Mouse (Mus musculus) liver, embryonic 14.5 days (tissue): ENCODE measurements around the gene Mettl15. TPM values are rescaled to one million over a fixed set of nuclear protein-coding genes. Genes with fewer than 3 reads are reported as not detected.

ENCODE experiments used
- ATAC-seq: fragments of 200-750 bp; cut with Nextera tagmentation; 2 replicates; pipeline ENCODE4 v1.8.0; 2017; ENCODE audit warnings: moderate number of reproducible peaks, mild to moderate bottlenecking, moderate library complexity; ENCODE audit not compliant: insufficient read depth
- DNase-seq, 3 experiments: peaks; one replicate each; pipeline ENCODE4 v3.0.0-alpha.2; 2012 to 2013; ENCODE audit warnings: low read depth in 3 of 3, low spot score in 3 of 3
- H3K27ac ChIP-seq: fragments of 300-500 bp; sonication (generic); 2 replicates; pipeline ENCODE4 v1.5.1; 2014; ENCODE audit warnings: moderate library complexity, mild to moderate bottlenecking, control low read depth, inconsistent platforms
- H3K27me3 ChIP-seq: fragments of 300-500 bp; sonication (generic); 2 replicates; pipeline ENCODE4 v1.6.1; 2014; ENCODE audit warnings: mild to moderate bottlenecking, low read length, moderate library complexity; ENCODE audit not compliant: control insufficient read depth, insufficient read depth
- H3K36me3 ChIP-seq: fragments of 300-500 bp; sonication (generic); replicated peaks from 2 replicates; pipeline ENCODE4 v1.6.1; 2014; ENCODE audit warnings: low read depth; ENCODE audit not compliant: control insufficient read depth, insufficient read depth
- H3K4me1 ChIP-seq, 2 experiments: fragments of 200-500 bp in 1 of 2; fragments of 300-500 bp in 1 of 2; sonication (generic) in 1 of 2; replicated peaks; 2 replicates each; pipeline ENCODE4 v1.6.1; 2012 to 2014; ENCODE audit warnings: antibody characterized with exemption in 1 of 2, inconsistent platforms in 1 of 2, low read length in 1 of 2; ENCODE audit not compliant: control insufficient read depth in 2 of 2, insufficient read depth in 2 of 2
- H3K4me2 ChIP-seq: fragments of 300-500 bp; sonication (generic); 2 replicates; pipeline ENCODE4 v1.6.1; 2014; ENCODE audit warnings: low read depth, mild to moderate bottlenecking, control low read depth, moderate library complexity
- H3K4me3 ChIP-seq, 2 experiments: fragments of 200-500 bp in 1 of 2; fragments of 300-500 bp in 1 of 2; sonication (generic) in 1 of 2; 2 replicates each; pipeline ENCODE4 v1.5.1; 2012 to 2014; ENCODE audit warnings: low read depth in 2 of 2, low read length in 2 of 2, mild to moderate bottlenecking in 2 of 2, control low read depth in 1 of 2, inconsistent platforms in 1 of 2, moderate library complexity in 1 of 2; ENCODE audit not compliant: insufficient read depth in 1 of 2
- H3K9ac ChIP-seq: fragments of 300-500 bp; sonication (generic); replicated peaks from 2 replicates; pipeline ENCODE4 v1.6.1; 2014; ENCODE audit warnings: mild to moderate bottlenecking, control low read depth, moderate library complexity
- H3K9me3 ChIP-seq: fragments of 300-500 bp; sonication (generic); 2 replicates; pipeline ENCODE4 v1.6.1; 2016; ENCODE audit warnings: low read length, mixed read lengths; ENCODE audit not compliant: control insufficient read depth
- CTCF ChIP-seq: IDR thresholded peaks from 2 replicates; pipeline ENCODE4 v1.5.1; 2016; ENCODE audit warnings: antibody characterized with exemption, low read depth, control low read depth
- EP300 ChIP-seq: IDR thresholded peaks from 2 replicates; pipeline ENCODE4 v1.6.1; 2016; ENCODE audit warnings: antibody characterized with exemption, low read depth
- WGBS: fragments of 180-500 bp; shearing (Covaris S2); extraction: QIAGEN DNeasy Blood & Tissue Kit; methylation state at CpG from one replicate; pipeline ENCODE4 v1.1.7; 2014; ENCODE audit not compliant: insufficient replicate concordance; 5-methylcytosine and 5-hydroxymethylcytosine counted together
- polyA plus RNA-seq, 2 experiments: library from polyadenylated mRNA; depleted of rRNA in 1 of 2; stranded (reverse) in 1 of 2; unstranded in 1 of 2; fragments of >200 nt; fragmentation: Nextera tagmentation in 1 of 2; extraction: Ambion mirVana in 1 of 2; gene quantifications; 2 replicates each; pipeline versions ENCODE4 v1.2.1 to v1.2.3; 2012 to 2014

The Mettl15 gene
- polyA plus RNA-seq, 2 experiments, result 4.3 to 6.0 TPM

- ATAC-seq, result peak; percentile 88
- no peaks in the 10 kb centered on the region for H3K27me3 ChIP-seq
- TF ChIP-seq CTCF (no peak), EP300 (peak; percentile 73)
- H3K9me3 ChIP-seq, result no peaks in the 10 kb centered on the region
- no peak overlapping the region for H3K9ac ChIP-seq
- H3K27ac ChIP-seq, result no peak overlapping the region
- DNase-seq, result peak; percentile 41 to 63 (median 56)
- 33% methylated on average over 5 of the region's 5 CpGs for WGBS
- no peak overlapping the region for H3K4me2 ChIP-seq
- H3K36me3 ChIP-seq, result peaks cover 46% of the 10 kb centered on the region
- H3K4me1 ChIP-seq, result peaks cover 0 to 4% of the 10 kb centered on the region in 2 experiments; a peak in 2 of 4 replicates
- H3K4me3 ChIP-seq, result no peak overlapping the region
Measured at GRCm38 (mm10) chr2:109296264-109296663, 15.7 kb upstream of the Mettl15 start.

DNA sequence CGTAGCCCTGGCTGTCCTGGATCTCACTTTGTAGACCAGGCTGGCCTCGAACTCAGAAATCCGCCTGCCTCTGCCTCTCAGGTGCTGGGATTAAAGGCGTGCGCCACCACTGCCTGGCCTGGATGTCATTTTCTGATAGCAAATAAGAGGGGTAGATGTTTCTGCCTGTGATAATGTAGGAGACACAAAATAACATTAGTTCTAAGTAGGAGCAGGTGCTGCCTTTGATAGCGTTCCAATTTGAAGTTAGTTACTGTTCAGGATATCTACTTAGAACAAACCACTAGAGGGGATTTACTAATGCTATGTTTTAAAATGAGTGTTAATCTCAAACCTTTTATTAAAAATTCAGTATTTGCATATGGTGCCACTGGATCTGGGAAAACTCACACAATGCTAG is 8.8 kb upstream of the Mettl15 start:
- Histone ChIP-seq H3K27ac (no peak overlapping the region), H3K4me1 (peaks cover 9 to 11% of the 10 kb centered on the region in 2 experiments), H3K9ac (no peak overlapping the region), H3K4me3 (no peak overlapping the region), H3K27me3 (no peaks in the 10 kb centered on the region), H3K36me3 (peaks cover 47% of the 10 kb centered on the region), H3K9me3 (no peaks in the 10 kb centered on the region), H3K4me2 (no peak overlapping the region)
- no peak for TF ChIP-seq CTCF
- no peak for TF ChIP-seq EP300
- 81% methylated on average over 6 of the region's 6 CpGs for WGBS
- ATAC-seq (no peak), DNase-seq (no peak)

DNA sequence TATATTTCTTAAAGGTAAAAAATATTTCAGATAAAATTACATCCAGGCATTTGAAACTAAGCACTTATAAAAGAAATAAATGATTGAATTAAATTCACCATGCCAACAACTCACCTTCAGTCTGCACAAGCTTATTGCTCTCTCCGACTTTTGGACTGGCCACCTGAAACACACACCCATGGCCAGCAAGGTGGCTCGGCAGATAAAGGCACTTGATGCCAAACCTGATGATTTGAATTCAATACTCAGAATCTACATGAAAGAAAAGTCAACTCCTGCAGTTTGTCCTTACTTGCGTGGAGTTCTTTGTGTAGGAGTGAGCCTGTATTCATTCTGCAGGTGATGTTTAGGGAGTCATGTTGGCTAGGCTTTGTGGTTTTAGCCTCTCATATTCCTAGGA is 3.6 kb upstream of the Mettl15 start:
- Histone ChIP-seq H3K9ac (peak overlapping the region; percentile 56), H3K4me2 (peak overlapping the region; percentile 68), H3K27me3 (no peaks in the 10 kb centered on the region), H3K4me3 (peak overlapping the region; percentile 42 to 47), H3K9me3 (no peaks in the 10 kb centered on the region), H3K27ac (peak overlapping the region; percentile 77), H3K4me1 (peaks cover 17 to 19% of the 10 kb centered on the region in 2 experiments), H3K36me3 (peaks cover 8% of the 10 kb centered on the region)
- peak; percentile 39; the same call in 1 of the 2 replicates for ATAC-seq
- peak; percentile 62 to 75 (median 73) for DNase-seq
- TF ChIP-seq CTCF, result no peak
- peak; percentile 83 for TF ChIP-seq EP300
- 43% methylated on average over 3 of the region's 3 CpGs for WGBS

DNA sequence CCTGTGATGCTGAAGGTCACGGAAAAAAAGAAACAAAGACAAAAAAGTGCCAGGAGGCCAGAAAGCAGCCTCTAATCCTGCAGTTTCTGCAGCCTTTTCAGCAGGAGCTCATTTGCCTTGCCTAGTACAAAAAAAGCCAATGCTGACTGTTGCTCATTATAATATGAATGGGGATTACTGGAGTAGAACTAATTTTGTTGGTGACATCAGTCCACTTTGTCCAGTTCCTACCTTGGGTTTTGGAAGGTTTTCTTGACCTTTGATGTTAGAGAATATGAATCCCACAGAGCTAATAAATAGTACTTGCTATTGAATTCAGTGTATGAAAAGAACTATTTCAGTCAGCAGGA is 768 bp upstream of the Mettl15 start:
- no peaks in the 10 kb centered on the region for H3K9me3 ChIP-seq
- peak overlapping the region; percentile 95 for H3K9ac ChIP-seq
- ATAC-seq (no peak), DNase-seq (no peak)
- no peak for TF ChIP-seq EP300
- TF ChIP-seq CTCF, result no peak
- H3K4me3 ChIP-seq, result peak overlapping the region; percentile 90 to 95
- H3K27ac ChIP-seq, result peak overlapping the region; percentile 77
- no peaks in the 10 kb centered on the region for H3K27me3 ChIP-seq
- H3K4me2 ChIP-seq, result peak overlapping the region; percentile 88
- 0% methylated on average over 1 of the region's 1 CpGs for WGBS
- peaks cover 21% of the 10 kb centered on the region in 2 experiments for H3K4me1 ChIP-seq
- H3K36me3 ChIP-seq, result no peaks in the 10 kb centered on the region

DNA sequence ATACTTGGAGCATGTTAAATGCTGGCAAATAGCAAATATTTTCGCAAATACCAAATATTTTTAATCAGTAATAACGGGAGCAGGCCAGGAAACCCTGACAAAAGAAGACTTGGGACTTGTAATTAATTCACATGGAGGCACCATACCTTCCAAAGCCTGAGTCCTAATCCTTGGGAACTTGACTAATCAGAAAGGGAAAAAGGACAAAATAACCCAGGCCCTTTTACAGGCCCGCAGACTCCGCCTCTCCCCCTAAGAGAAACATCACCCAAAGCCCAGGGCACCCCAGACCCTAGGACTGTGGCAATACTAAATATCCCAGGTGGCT is 312 bp downstream of the Mettl15 start:
- H3K27ac ChIP-seq, result peak overlapping the region; percentile 61

More for the DNA sequence above, 312 bp downstream of the Mettl15 start:
- Histone ChIP-seq H3K4me2 (peak overlapping the region; percentile 86), H3K27me3 (no peaks in the 10 kb centered on the region), H3K9ac (peak overlapping the region; percentile 64), H3K4me3 (peak overlapping the region; percentile 70 to 90), H3K4me1 (peaks cover 13 to 19% of the 10 kb centered on the region in 2 experiments), H3K36me3 (no peaks in the 10 kb centered on the region), H3K9me3 (no peaks in the 10 kb centered on the region)
- WGBS, result 2% methylated on average over 4 of the region's 4 CpGs
- TF ChIP-seq EP300, result no peak
- no peak for TF ChIP-seq CTCF
- DNase-seq (no peak), ATAC-seq (no peak)
